Mouse (Mus musculus) ES-Bruce4 (cell line): Measurements from ENCODE around the gene Wdsub1.

ENCODE experiments used
- CTCF ChIP-seq: IDR thresholded peaks from one replicate; pipeline ENCODE4 v1.8.1; 2011; ENCODE audit warnings: low read depth, low read length
- POLR2A ChIP-seq: IDR thresholded peaks from one replicate; pipeline ENCODE4 v1.8.1; 2011; ENCODE audit warnings: low read length; ENCODE audit not compliant: insufficient read depth

- TF ChIP-seq CTCF (no peak), POLR2A (no peak)
Observed at GRCm38 (mm10) chr2:59808608-59809007, 73.8 kb downstream of the Wdsub1 start.
